Comparison of ENCODE assay signal across 10 mouse cellular contexts in the genomic region with DNA sequence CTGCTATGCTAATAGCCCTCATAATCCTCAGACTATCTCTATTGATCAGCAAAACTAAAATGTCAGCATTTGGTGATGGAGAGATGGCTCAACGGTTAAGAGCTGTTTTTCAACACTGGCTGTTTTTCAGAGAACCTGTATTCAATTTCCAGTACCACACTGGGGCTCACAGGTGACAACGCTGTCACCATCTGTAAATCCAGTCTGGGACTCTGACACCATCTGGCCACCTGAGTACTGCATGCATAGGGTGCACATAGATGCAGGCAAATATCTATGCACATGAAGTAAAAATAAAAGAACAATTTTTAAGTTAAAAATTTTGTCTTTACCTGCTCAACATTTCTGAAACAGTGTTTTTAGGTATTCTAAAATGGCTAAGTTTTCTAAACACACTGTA.
"Had no signal": no experiment of that assay in that cellular context is flagged by ENCODE, and none has a peak within 500 bp of the region (broad histone marks: within the 10 kb centered on the region; RNA-seq: fewer than 3 reads in every experiment).

No protein-coding gene starts in this region.

- DNase-seq: kidney, postnatal 10 days; kidney, postnatal 36 days; layer of hippocampus, postnatal 36 days; liver, embryonic 13.5 days; lung, adult 2 months; right cerebral cortex, postnatal 14 days; right cerebral cortex, postnatal 4 days; thymus, adult 2 months; thymus, postnatal 14 days; thymus, postnatal 4 days had no signal
